Mouse (Mus musculus) midbrain, embryonic 14.5 days (tissue): ENCODE results near the gene Lima1. TPM values are rescaled to one million over a fixed set of nuclear protein-coding genes. Genes with fewer than 3 reads are reported as not detected.

Source experiments
- ATAC-seq: fragments of 200-750 bp; cut with Nextera tagmentation; 2 replicates; pipeline ENCODE4 v1.8.0; 2017; ENCODE audit warnings: moderate number of reproducible peaks, moderate library complexity; ENCODE audit not compliant: low FRiP score, low TSS enrichment
- DNase-seq: peaks from one replicate; pipeline ENCODE4 v3.0.0-alpha.2; 2015
- H3K27ac ChIP-seq: fragments of 300-500 bp; sonication (generic); replicated peaks from 2 replicates; pipeline ENCODE4 v1.5.1; 2014; ENCODE audit warnings: mild to moderate bottlenecking, low read depth, low read length, moderate library complexity
- H3K27me3 ChIP-seq: fragments of 300-500 bp; sonication (generic); 2 replicates; pipeline ENCODE4 v1.6.1; 2014; ENCODE audit warnings: low read length, control low read depth, mixed read lengths; ENCODE audit not compliant: control insufficient read depth, insufficient read depth
- H3K36me3 ChIP-seq: fragments of 300-500 bp; sonication (generic); 2 replicates; pipeline ENCODE4 v1.6.1; 2014; ENCODE audit warnings: low read length, control low read depth; ENCODE audit not compliant: control insufficient read depth, insufficient read depth
- H3K4me1 ChIP-seq: fragments of 300-500 bp; sonication (generic); 2 replicates; pipeline ENCODE4 v1.6.1; 2014; ENCODE audit warnings: mild to moderate bottlenecking, antibody characterized with exemption, low read length, control low read depth; ENCODE audit not compliant: control insufficient read depth, insufficient read depth
- H3K4me2 ChIP-seq: fragments of 300-500 bp; sonication (generic); 2 replicates; pipeline ENCODE4 v1.6.1; 2014; ENCODE audit warnings: mild to moderate bottlenecking, low read length, moderate library complexity
- H3K4me3 ChIP-seq: fragments of 300-500 bp; sonication (generic); replicated peaks from 2 replicates; pipeline ENCODE4 v1.5.1; 2014; ENCODE audit warnings: low read depth, low read length
- H3K9ac ChIP-seq: fragments of 300-500 bp; sonication (generic); replicated peaks from 2 replicates; pipeline ENCODE4 v1.6.1; 2014; ENCODE audit warnings: mild to moderate bottlenecking, low read length, moderate library complexity
- H3K9me3 ChIP-seq: fragments of 300-500 bp; sonication (generic); 2 replicates; pipeline ENCODE4 v1.6.1; 2016; ENCODE audit warnings: low read length, control low read depth, mixed read lengths; ENCODE audit not compliant: control insufficient read depth
- WGBS: fragments of 180-500 bp; shearing (Covaris S2); extraction: QIAGEN DNeasy Blood & Tissue Kit; methylation state at CpG from one replicate; pipeline ENCODE4 v1.1.7; 2014; 5-methylcytosine and 5-hydroxymethylcytosine counted together
- polyA plus RNA-seq: library from polyadenylated mRNA; unstranded; fragments of >200 nt; fragmentation: Nextera tagmentation; extraction: Ambion mirVana; gene quantifications from 2 replicates; pipeline ENCODE4 v1.2.1, GENCODE M21; 2014

Gene Lima1
- polyA plus RNA-seq, 1 experiment from 2014 or later, result 15.3 TPM

DNA sequence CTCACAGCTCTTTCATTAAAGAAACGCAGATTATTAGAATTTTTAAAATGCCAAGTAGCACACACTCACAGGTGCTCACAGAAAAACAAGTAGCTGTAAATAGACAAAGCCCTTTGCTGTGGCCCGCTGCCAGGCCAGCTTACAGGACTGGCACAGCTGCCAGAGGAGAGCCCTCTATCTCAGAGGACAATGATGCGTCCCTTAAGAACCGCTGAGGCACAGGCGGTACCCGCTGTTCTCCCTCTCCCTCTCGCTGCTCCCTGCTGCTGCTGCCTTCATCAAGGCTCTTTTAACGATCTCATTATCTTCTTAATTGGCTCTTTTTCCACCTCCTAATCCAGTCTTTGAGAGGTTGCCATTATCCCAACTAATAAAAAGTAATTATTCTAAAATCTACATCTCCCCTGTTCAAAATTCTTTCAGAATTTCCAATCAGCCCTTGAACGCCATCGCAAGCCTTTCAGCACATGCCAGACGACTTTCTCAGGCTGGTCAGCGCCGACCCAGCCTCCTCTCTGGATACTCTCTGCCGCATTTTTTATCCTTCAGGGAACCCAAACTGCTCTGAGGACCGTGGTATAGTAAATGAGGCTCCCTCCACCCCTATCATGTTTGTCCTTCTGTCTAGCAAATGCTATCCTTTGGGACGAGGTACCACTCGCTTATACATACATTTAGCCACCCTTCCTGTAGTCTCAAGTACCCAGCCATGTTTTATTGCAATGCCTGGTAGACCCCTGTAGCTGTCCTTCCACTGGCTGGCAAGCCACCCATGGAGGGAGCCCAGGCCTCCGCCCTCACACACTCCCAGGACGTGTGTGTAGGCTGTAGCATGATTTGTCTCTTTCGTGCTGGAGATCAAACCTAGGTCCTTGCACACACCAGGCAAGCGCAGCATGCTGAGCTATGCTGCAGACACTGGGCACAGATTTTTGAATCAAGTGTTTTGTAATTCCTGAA, 67.2 kb downstream of the Lima1 start:
- WGBS, result 20% methylated on average over 21 of the region's 21 CpGs
- Histone ChIP-seq H3K27ac (peak overlapping the region; percentile 52), H3K4me1 (peaks cover 15% of the 10 kb centered on the region; the same call in 1 of the 2 replicates), H3K9me3 (no peaks in the 10 kb centered on the region), H3K4me2 (peak overlapping the region; percentile 20), H3K36me3 (no peaks in the 10 kb centered on the region), H3K27me3 (no peaks in the 10 kb centered on the region), H3K4me3 (no peak overlapping the region), H3K9ac (peak overlapping the region; percentile 13; the same call in 1 of the 2 replicates)
- ATAC-seq (peak; percentile 66; the same call in 1 of the 2 replicates), DNase-seq (peak; percentile 84)

DNA sequence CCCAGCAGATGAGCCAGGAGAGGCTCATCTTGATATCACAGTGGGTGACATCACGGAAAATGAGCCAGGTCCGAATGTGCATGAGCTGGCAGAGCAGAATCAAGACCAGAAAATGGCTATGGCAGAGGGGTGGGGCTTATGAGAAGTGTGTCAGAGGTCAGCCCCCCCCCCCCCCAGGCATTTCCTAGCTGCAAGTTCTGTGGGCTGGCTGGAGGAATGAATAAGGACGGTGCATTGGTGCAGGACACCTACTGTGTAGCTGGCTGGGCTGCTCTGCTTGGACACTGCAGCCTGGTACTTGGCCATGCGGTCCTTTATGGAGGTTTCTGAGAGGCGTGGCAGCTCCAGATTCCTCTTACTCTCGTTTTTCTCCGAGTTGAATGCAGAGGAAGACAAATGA, 69.1 kb downstream of the Lima1 start:
- no peaks in the 10 kb centered on the region for H3K36me3 ChIP-seq
- H3K9ac ChIP-seq, result no peak overlapping the region
- 19% methylated on average over 7 of the region's 7 CpGs for WGBS
- no peaks in the 10 kb centered on the region for H3K27me3 ChIP-seq
- no peak overlapping the region for H3K4me2 ChIP-seq
- no peak for ATAC-seq
- H3K4me3 ChIP-seq, result no peak overlapping the region
- H3K4me1 ChIP-seq, result peaks cover 15% of the 10 kb centered on the region; the same call in 1 of the 2 replicates
- no peak for DNase-seq
- H3K27ac ChIP-seq, result no peak overlapping the region
- no peaks in the 10 kb centered on the region for H3K9me3 ChIP-seq

DNA sequence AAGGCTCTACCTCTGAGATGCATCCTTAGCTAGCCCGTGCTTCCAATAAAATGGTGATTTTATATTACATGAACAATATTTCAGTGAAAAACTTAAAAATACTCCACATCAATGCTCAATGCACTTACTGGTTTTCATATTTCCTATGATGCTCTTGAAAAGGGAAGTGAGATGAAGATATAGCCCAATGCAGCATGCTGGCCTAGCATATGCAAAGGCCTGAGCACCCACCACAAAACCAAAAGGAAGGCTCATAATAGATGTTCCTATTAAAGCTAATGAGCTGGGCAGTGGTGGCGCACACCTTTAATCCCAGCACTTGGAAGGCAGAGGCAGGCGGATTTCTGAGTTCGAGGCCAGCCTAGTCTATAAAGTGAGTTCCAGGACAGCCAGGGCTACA, 69.6 kb downstream of the Lima1 start:
- peaks cover 15% of the 10 kb centered on the region; the same call in 1 of the 2 replicates for H3K4me1 ChIP-seq
- no peak overlapping the region for H3K4me2 ChIP-seq
- no peak overlapping the region for H3K9ac ChIP-seq
- no peaks in the 10 kb centered on the region for H3K9me3 ChIP-seq
- H3K36me3 ChIP-seq, result no peaks in the 10 kb centered on the region
- WGBS, result 93% methylated on average over 4 of the region's 4 CpGs
- ATAC-seq (no peak), DNase-seq (no peak)
- H3K27me3 ChIP-seq, result no peaks in the 10 kb centered on the region
- no peak overlapping the region for H3K27ac ChIP-seq
- no peak overlapping the region for H3K4me3 ChIP-seq

DNA sequence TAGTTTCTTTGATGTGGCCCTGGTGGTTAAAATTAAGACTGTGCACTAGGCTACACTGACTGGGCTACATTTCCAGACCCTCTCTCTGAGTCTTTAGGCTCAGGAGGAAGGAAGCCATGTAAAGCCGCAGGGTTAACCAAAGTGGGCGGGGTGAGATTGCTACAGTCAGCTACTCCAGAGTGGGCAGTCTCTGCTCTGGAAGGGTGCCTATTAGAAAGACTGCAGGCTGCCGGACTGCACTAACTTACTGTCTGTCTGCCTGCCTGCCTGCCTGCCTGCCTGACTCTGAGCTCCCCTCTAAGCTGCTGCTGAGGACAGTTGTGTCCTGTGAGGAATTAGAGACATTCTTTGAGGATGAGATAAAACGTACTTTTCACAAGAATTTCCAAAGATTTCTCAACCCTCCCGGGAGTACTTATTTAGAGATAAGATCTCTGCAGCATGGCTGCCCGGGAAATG, 72.0 kb downstream of the Lima1 start:
- ATAC-seq, result no peak
- Histone ChIP-seq H3K9ac (no peak overlapping the region), H3K36me3 (no peaks in the 10 kb centered on the region), H3K27me3 (no peaks in the 10 kb centered on the region), H3K4me2 (no peak overlapping the region), H3K9me3 (no peaks in the 10 kb centered on the region), H3K4me3 (no peak overlapping the region), H3K4me1 (peaks cover 12% of the 10 kb centered on the region; the same call in 1 of the 2 replicates), H3K27ac (no peak overlapping the region)
- DNase-seq, result no peak
- 40% methylated on average over 6 of the region's 6 CpGs for WGBS

DNA sequence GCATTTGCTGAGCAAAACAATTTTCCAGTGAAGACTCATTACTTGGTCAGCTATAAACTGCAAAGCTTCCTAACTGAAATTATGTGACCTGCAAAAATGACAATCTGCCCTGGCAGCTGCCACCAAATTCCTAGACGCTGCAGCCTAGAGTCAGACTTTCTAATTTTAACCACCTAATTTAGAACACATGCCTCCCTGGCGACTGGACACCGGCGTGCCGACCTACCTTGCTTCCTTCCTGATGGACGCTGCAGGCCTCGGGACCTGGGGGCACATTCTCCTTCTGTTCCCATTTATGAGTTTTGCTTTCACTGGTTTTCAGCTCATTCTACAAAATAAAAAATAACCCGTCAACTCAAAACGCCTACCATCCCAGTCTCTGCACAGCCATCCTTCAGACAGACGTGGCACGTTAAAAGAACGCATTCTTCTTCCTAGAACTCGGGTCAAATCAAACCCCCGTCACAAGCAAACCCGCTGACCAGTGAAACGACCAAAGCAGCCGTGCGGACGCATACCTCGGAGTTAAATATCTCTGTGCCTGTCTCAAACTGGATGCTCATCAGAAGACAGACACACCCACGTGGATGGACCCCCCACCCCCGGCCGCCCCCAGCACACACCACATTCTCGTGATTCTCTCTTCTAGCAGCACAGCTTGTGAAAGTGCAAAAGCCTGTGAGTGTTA, 73.2 kb downstream of the Lima1 start:
- Histone ChIP-seq H3K4me3 (no peak overlapping the region), H3K27ac (no peak overlapping the region), H3K4me2 (no peak overlapping the region), H3K4me1 (0 out of 2 replicates have a peak, but pooled peaks cover 5% of the 10 kb centered on the region), H3K36me3 (no peaks in the 10 kb centered on the region), H3K9ac (no peak overlapping the region), H3K9me3 (no peaks in the 10 kb centered on the region), H3K27me3 (no peaks in the 10 kb centered on the region)
- DNase-seq, result no peak
- ATAC-seq, result no peak
- 65% methylated on average over 24 of the region's 24 CpGs for WGBS

DNA sequence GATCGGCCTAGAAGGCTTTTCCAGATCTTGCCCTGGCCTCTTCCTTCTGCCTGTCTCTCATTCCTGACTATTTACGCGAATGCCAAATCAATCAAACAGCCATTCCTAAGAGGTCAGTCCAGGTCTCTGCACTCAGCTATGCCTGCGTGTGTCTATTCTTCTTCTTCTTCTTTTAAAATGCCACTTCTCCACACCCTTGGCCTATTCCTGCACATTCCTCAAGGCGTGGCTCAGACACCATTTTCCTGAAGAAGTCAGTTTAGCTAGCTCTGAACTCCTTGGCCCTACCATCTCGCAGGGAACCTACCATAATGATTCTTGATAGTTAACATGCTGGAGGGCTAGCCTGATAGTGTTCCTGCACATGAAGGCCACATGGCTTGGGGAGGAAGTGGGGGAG, 75.5 kb downstream of the Lima1 start:
- no peak overlapping the region for H3K27ac ChIP-seq
- no peaks in the 10 kb centered on the region for H3K4me1 ChIP-seq
- no peak overlapping the region for H3K4me3 ChIP-seq
- DNase-seq, result no peak
- no peaks in the 10 kb centered on the region for H3K9me3 ChIP-seq
- H3K9ac ChIP-seq, result no peak overlapping the region
- no peaks in the 10 kb centered on the region for H3K27me3 ChIP-seq
- ATAC-seq, result no peak
- no peaks in the 10 kb centered on the region for H3K36me3 ChIP-seq
- WGBS, result 87% methylated on average over 6 of the region's 6 CpGs
- H3K4me2 ChIP-seq, result no peak overlapping the region

DNA sequence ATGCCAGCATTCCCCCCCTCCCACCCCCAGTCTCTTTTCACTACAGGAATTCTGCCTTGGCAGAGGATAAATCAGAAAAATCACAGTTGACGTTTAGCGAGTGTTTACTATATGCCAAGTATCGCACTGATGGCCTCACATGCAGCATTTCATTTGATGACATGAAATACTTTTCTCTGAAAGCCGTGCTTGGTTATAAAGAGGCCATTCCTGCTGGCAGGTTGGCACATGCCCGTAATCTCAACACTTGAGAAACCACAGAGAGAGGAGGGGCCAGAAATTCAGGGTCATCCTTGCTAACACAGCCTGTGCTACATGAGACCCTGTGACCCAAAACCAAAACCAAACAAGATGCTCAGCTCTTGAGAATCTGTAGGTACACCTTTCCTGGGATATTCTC, 77.4 kb downstream of the Lima1 start:
- no peak overlapping the region for H3K4me3 ChIP-seq
- no peak overlapping the region for H3K27ac ChIP-seq
- H3K4me2 ChIP-seq, result no peak overlapping the region
- H3K9me3 ChIP-seq, result no peaks in the 10 kb centered on the region
- H3K9ac ChIP-seq, result no peak overlapping the region
- H3K36me3 ChIP-seq, result peaks cover 3% of the 10 kb centered on the region; the same call in 1 of the 2 replicates
- 89% methylated on average over 5 of the region's 5 CpGs for WGBS
- H3K4me1 ChIP-seq, result no peaks in the 10 kb centered on the region
- no peak for ATAC-seq
- DNase-seq, result no peak
- H3K27me3 ChIP-seq, result no peaks in the 10 kb centered on the region

DNA sequence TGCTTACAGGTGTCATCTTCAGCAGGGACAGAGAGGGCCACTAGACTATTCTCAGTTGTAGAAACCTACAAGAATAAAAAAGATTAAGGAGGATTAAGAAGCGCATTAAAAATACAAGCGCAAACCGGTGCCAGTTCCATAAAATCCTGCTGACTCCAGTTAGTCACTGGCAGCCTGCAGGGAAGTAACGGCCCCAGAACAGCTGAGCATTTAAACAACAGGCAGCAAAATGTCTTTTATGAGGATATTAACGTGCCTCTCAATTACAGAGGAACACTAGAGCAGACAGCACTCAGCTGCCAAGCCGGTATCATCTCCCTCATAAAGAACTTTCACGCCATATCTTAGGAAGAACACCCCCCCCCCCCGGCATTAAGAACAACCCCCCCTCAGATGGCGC, 78.5 kb downstream of the Lima1 start:
- no peak for ATAC-seq
- H3K4me1 ChIP-seq, result no peaks in the 10 kb centered on the region
- H3K27me3 ChIP-seq, result no peaks in the 10 kb centered on the region
- no peak overlapping the region for H3K27ac ChIP-seq
- DNase-seq, result peak; percentile 45
- H3K36me3 ChIP-seq, result peaks cover 3% of the 10 kb centered on the region; the same call in 1 of the 2 replicates
- WGBS, result 63% methylated on average over 9 of the region's 9 CpGs
- no peak overlapping the region for H3K4me3 ChIP-seq
- no peak overlapping the region for H3K9ac ChIP-seq
- no peak overlapping the region for H3K4me2 ChIP-seq
- no peaks in the 10 kb centered on the region for H3K9me3 ChIP-seq
